12 mouse cellular contexts compared by ENCODE assay signal in genomic region chr3:92602169-92602568, GRCm38 (mm10). TPM values are rescaled to one million over a fixed set of nuclear protein-coding genes. Genes with fewer than 3 reads are reported as not detected.
DNase-seq lines count a peak whose midpoint lies in the region; ATAC-seq lines count a peak whose summit lies in the region.
"Had no signal": no experiment of that assay in that cellular context is flagged by ENCODE, and none has a peak within 500 bp of the region (broad histone marks: within the 10 kb centered on the region; RNA-seq: fewer than 3 reads in every experiment).

No protein-coding gene starts in this region.

- no peak overlapping the region for H3K9ac ChIP-seq in hindbrain, embryonic 14.5 days
- H3K9ac ChIP-seq in hindbrain, embryonic 16.5 days (ENCODE audit: low read depth, low read length) = no peak overlapping the region
- no peak overlapping the region for H3K9ac ChIP-seq in intestine, embryonic 16.5 days (ENCODE audit: low read depth, low read length)

- no peaks in the 10 kb centered on the region for H3K36me3 ChIP-seq in hindbrain, embryonic 14.5 days (replicated peaks; ENCODE audit: control insufficient read depth, insufficient read depth)
- H3K36me3 ChIP-seq in hindbrain, embryonic 16.5 days (ENCODE audit: control insufficient read depth, insufficient read depth, low read length) = no peaks in the 10 kb centered on the region
- no peaks in the 10 kb centered on the region for H3K36me3 ChIP-seq in intestine, embryonic 16.5 days (ENCODE audit: control insufficient read depth, insufficient read depth, low read length)

- H3K9me3 ChIP-seq in hindbrain, embryonic 14.5 days (ENCODE audit: control insufficient read depth, low read length) = peaks cover 8% of the 10 kb centered on the region
- H3K9me3 ChIP-seq in hindbrain, embryonic 16.5 days (ENCODE audit: control insufficient read depth, low read length) = no peaks in the 10 kb centered on the region; the same call in 1 of the 2 replicates
- no peaks in the 10 kb centered on the region for H3K9me3 ChIP-seq in intestine, embryonic 16.5 days (ENCODE audit: control insufficient read depth, low read length)

- H3K4me3 ChIP-seq in hindbrain, embryonic 14.5 days (replicated peaks; ENCODE audit: low read length) = no peak overlapping the region
- H3K4me3 ChIP-seq in hindbrain, embryonic 16.5 days (ENCODE audit: low read length) = no peak overlapping the region
- H3K4me3 ChIP-seq in intestine, embryonic 16.5 days (ENCODE audit: low read length) = no peak overlapping the region

- WGBS in hindbrain, embryonic 14.5 days = 55% methylated on average over 1 of the region's 1 CpGs
- 42% methylated on average over 1 of the region's 1 CpGs for WGBS in hindbrain, embryonic 16.5 days
- WGBS in intestine, embryonic 16.5 days = 57% methylated on average over 1 of the region's 1 CpGs

- DNase-seq in hindbrain, embryonic 14.5 days (ENCODE audit: low spot score) = peak; percentile 48
- DNase-seq in lung, postnatal 36 days = peak; percentile 23
- DNase-seq in lung, postnatal 10 days = no peak
- peak; percentile 11 for DNase-seq in brain, adult 2 months (ENCODE audit: low read depth, low spot score)
- DNase-seq in retina, embryonic 14.5 days (ENCODE audit: low spot score) = peak; percentile 54
- no peak for DNase-seq in heart, adult 8-10 months (ENCODE audit: low spot score)

- no peak for ATAC-seq in hindbrain, embryonic 14.5 days (ENCODE audit: low FRiP score)
- no peak for ATAC-seq in hindbrain, embryonic 16.5 days
- no peak for ATAC-seq in intestine, embryonic 16.5 days

- H3K4me2 ChIP-seq in hindbrain, embryonic 14.5 days (replicated peaks) = no peak overlapping the region
- no peak overlapping the region for H3K4me2 ChIP-seq in hindbrain, embryonic 16.5 days (ENCODE audit: low read length)
- H3K4me2 ChIP-seq in intestine, embryonic 16.5 days (ENCODE audit: low read depth, low read length) = no peak overlapping the region

- no peaks in the 10 kb centered on the region for H3K4me1 ChIP-seq in hindbrain, embryonic 14.5 days (replicated peaks; ENCODE audit: control insufficient read depth, insufficient read depth, low read length)
- H3K4me1 ChIP-seq in hindbrain, embryonic 16.5 days (ENCODE audit: control insufficient read depth, insufficient read depth, low read depth, low read length) = no peaks in the 10 kb centered on the region
- H3K4me1 ChIP-seq in intestine, embryonic 16.5 days (ENCODE audit: control insufficient read depth, insufficient read depth, low read length) = no peaks in the 10 kb centered on the region

- H3K27me3 ChIP-seq in hindbrain, embryonic 14.5 days (ENCODE audit: control insufficient read depth, insufficient read depth, low read length) = no peaks in the 10 kb centered on the region
- H3K27me3 ChIP-seq in hindbrain, embryonic 16.5 days (replicated peaks; ENCODE audit: control insufficient read depth, insufficient read depth, low read length) = no peaks in the 10 kb centered on the region
- H3K27me3 ChIP-seq in intestine, embryonic 16.5 days (replicated peaks; ENCODE audit: control insufficient read depth, insufficient read depth, low read length) = no peaks in the 10 kb centered on the region

- H3K27ac ChIP-seq in hindbrain, embryonic 14.5 days = no peak overlapping the region
- no peak overlapping the region for H3K27ac ChIP-seq in hindbrain, embryonic 16.5 days (ENCODE audit: low read depth, low read length)
- no peak overlapping the region for H3K27ac ChIP-seq in intestine, embryonic 16.5 days (ENCODE audit: low read length)

RNA-seq across cellular contexts. Expression of gene 2210017I01Rik, which starts 5.1 kb away (rescaled TPM):
- not detected in 2 replicates for polyA plus RNA-seq in hindbrain, embryonic 14.5 days (2014; fragmentation: Nextera tagmentation; extraction: Ambion mirVana)
- polyA plus RNA-seq in hindbrain, embryonic 16.5 days (2015; fragmentation: Nextera tagmentation; extraction: Ambion mirVana) = not detected in 2 replicates
- not detected for total RNA-seq in heart, adult 8-10 months (2022)
- polyA plus RNA-seq in intestine, embryonic 16.5 days (2015; fragmentation: Nextera tagmentation; extraction: Ambion mirVana) = not detected in 2 replicates
- total RNA-seq: left cerebral cortex, adult 8-10 months had no signal
- polyA plus RNA-seq: gonadal fat pad, adult 2 months; intestine, embryonic 14.5 days; neural tube, embryonic 14.5 days had no signal

RNA-seq across cellular contexts. Expression of gene Smcp, which starts 13.4 kb away (rescaled TPM):
- not detected in 2 replicates for polyA plus RNA-seq in hindbrain, embryonic 14.5 days (2014; fragmentation: Nextera tagmentation; extraction: Ambion mirVana)
- not detected in 2 replicates for polyA plus RNA-seq in hindbrain, embryonic 16.5 days (2015; fragmentation: Nextera tagmentation; extraction: Ambion mirVana)
- not detected for total RNA-seq in heart, adult 8-10 months (2022)
- 10.9 and 18.8 TPM in 2 replicates for polyA plus RNA-seq in intestine, embryonic 16.5 days (2015; fragmentation: Nextera tagmentation; extraction: Ambion mirVana)
- total RNA-seq: left cerebral cortex, adult 8-10 months had no signal
- polyA plus RNA-seq: intestine, embryonic 14.5 days; neural tube, embryonic 14.5 days had no signal

RNA-seq across cellular contexts. Expression of gene Lce6a, which starts 19.3 kb away (rescaled TPM):
- polyA plus RNA-seq in hindbrain, embryonic 14.5 days (2014; fragmentation: Nextera tagmentation; extraction: Ambion mirVana) = not detected in 2 replicates
- not detected in 2 replicates for polyA plus RNA-seq in hindbrain, embryonic 16.5 days (2015; fragmentation: Nextera tagmentation; extraction: Ambion mirVana)
- total RNA-seq in heart, adult 8-10 months (2022) = not detected
- polyA plus RNA-seq in intestine, embryonic 16.5 days (2015; fragmentation: Nextera tagmentation; extraction: Ambion mirVana) = not detected in 2 replicates
- total RNA-seq: left cerebral cortex, adult 8-10 months had no signal
- polyA plus RNA-seq: intestine, embryonic 14.5 days; neural tube, embryonic 14.5 days had no signal

RNA-seq across cellular contexts. Expression of gene Ivl, which starts 28.6 kb away (rescaled TPM):
- not detected in 2 replicates for polyA plus RNA-seq in hindbrain, embryonic 14.5 days (2014; fragmentation: Nextera tagmentation; extraction: Ambion mirVana)
- not detected in 2 replicates for polyA plus RNA-seq in hindbrain, embryonic 16.5 days (2015; fragmentation: Nextera tagmentation; extraction: Ambion mirVana)
- not detected for total RNA-seq in heart, adult 8-10 months (2022)
- polyA plus RNA-seq in intestine, embryonic 16.5 days (2015; fragmentation: Nextera tagmentation; extraction: Ambion mirVana) = 0.13 TPM in 1 of 2 replicates, not detected in the other
- total RNA-seq: left cerebral cortex, adult 8-10 months had no signal
- polyA plus RNA-seq: gonadal fat pad, adult 2 months; neural tube, embryonic 14.5 days had no signal

RNA-seq across cellular contexts. Expression of gene Lce1a1, which starts 45.9 kb away (rescaled TPM):
- polyA plus RNA-seq in hindbrain, embryonic 14.5 days (2014; fragmentation: Nextera tagmentation; extraction: Ambion mirVana) = not detected in 2 replicates
- not detected in 2 replicates for polyA plus RNA-seq in hindbrain, embryonic 16.5 days (2015; fragmentation: Nextera tagmentation; extraction: Ambion mirVana)
- total RNA-seq in heart, adult 8-10 months (2022) = not detected
- polyA plus RNA-seq in intestine, embryonic 16.5 days (2015; fragmentation: Nextera tagmentation; extraction: Ambion mirVana) = not detected in 2 replicates
- total RNA-seq: left cerebral cortex, adult 8-10 months had no signal
- polyA plus RNA-seq: gonadal fat pad, adult 2 months; intestine, embryonic 14.5 days; neural tube, embryonic 14.5 days had no signal

Comparison
In these comparisons a context has a peak if more than half of its experiments do, and no peak if none do; other contexts are left out.
1. DNase-seq: peak in hindbrain, embryonic 14.5 days (single experiment), lung, postnatal 36 days (single experiment), brain, adult 2 months (single experiment) and retina, embryonic 14.5 days (single experiment); none in lung, postnatal 10 days (single experiment) and heart, adult 8-10 months (single experiment).
2. RNA of gene Smcp, which starts 13.4 kb away (polyA plus RNA-seq): 10.9 to 18.8 TPM in intestine, embryonic 16.5 days; not detected in hindbrain, embryonic 14.5 days and not detected in hindbrain, embryonic 16.5 days; every median in the first group is over 10 times any median in the second.